Mouse (Mus musculus) liver, embryonic 12.5 days (tissue): ENCODE data around the gene Gm28051. TPM values are rescaled to one million over a fixed set of nuclear protein-coding genes. Genes with fewer than 3 reads are reported as not detected.

Source experiments
- ATAC-seq: fragments of 200-750 bp; cut with Nextera tagmentation; 2 replicates; pipeline ENCODE4 v1.8.0; 2017; ENCODE audit warnings: moderate number of reproducible peaks, mild to moderate bottlenecking, moderate library complexity
- H3K27ac ChIP-seq: fragments of 300-500 bp; sonication (generic); 2 replicates; pipeline ENCODE4 v1.5.1; 2016; ENCODE audit warnings: mild to moderate bottlenecking
- H3K27me3 ChIP-seq: fragments of 300-500 bp; sonication (generic); replicated peaks from 2 replicates; pipeline ENCODE4 v1.6.1; 2016; ENCODE audit warnings: mild to moderate bottlenecking, moderate library complexity
- H3K36me3 ChIP-seq: fragments of 300-500 bp; sonication (generic); 2 replicates; pipeline ENCODE4 v1.6.1; 2016; ENCODE audit warnings: mild to moderate bottlenecking, moderate library complexity
- H3K4me1 ChIP-seq: fragments of 300-500 bp; sonication (generic); 2 replicates; pipeline ENCODE4 v1.6.1; 2016
- H3K4me2 ChIP-seq: fragments of 300-500 bp; sonication (generic); 2 replicates; pipeline ENCODE4 v1.6.1; 2016; ENCODE audit warnings: mild to moderate bottlenecking, moderate library complexity
- H3K4me3 ChIP-seq: fragments of 300-500 bp; sonication (generic); 2 replicates; pipeline ENCODE4 v1.5.1; 2016; ENCODE audit warnings: mild to moderate bottlenecking, moderate library complexity
- H3K9ac ChIP-seq: fragments of 300-500 bp; sonication (generic); 2 replicates; pipeline ENCODE4 v1.6.1; 2016; ENCODE audit warnings: mild to moderate bottlenecking, moderate library complexity
- H3K9me3 ChIP-seq: fragments of 300-500 bp; sonication (generic); replicated peaks from 2 replicates; pipeline ENCODE4 v1.6.1; 2016; ENCODE audit warnings: mild to moderate bottlenecking, moderate library complexity
- WGBS: fragments of 180-500 bp; shearing (Covaris S2); methylation state at CpG from one replicate; pipeline ENCODE4 v1.1.7; 2016; ENCODE audit not compliant: insufficient replicate concordance; 5-methylcytosine and 5-hydroxymethylcytosine counted together
- polyA plus RNA-seq: library from polyadenylated mRNA; unstranded; fragments of >200 nt; fragmentation: Nextera tagmentation; extraction: Ambion mirVana; gene quantifications from 2 replicates; pipeline ENCODE4 v1.2.1, GENCODE M21; 2016

Gene Gm28051
- polyA plus RNA-seq, 1 experiment from 2014 or later = 0.48 TPM

- no peak overlapping the region for H3K4me2 ChIP-seq
- H3K9me3 ChIP-seq = no peaks in the 10 kb centered on the region
- no peak overlapping the region for H3K9ac ChIP-seq
- peaks cover 10% of the 10 kb centered on the region for H3K36me3 ChIP-seq
- no peak overlapping the region for H3K27ac ChIP-seq
- H3K27me3 ChIP-seq = no peaks in the 10 kb centered on the region
- ATAC-seq = no peak
- WGBS = 61% methylated on average over 3 of the region's 3 CpGs
- peaks cover 24% of the 10 kb centered on the region for H3K4me1 ChIP-seq
- H3K4me3 ChIP-seq = no peak overlapping the region
These were observed 17.3 kb downstream of the Gm28051 start for GRCm38 (mm10) chr12:102740285-102740684.

DNA sequence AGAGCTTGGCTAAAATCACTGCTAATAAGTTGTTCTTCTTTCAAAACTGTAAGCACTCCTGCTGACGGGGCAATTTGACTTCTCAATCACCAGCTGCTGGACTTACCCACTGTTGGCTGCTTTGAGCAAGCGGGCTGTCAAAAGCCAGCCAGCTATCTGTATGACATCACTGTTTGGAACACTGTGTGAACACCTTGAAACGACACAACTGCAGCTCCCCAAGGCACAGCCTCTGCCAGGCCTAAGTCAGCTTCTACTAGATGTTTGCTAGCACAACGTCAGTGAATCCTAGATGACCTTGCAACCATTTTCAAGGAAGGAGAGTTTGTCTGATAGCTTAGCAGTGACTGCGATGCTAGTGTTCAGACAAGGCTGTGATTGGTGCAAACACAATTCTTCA lies 18.5 kb downstream of the Gm28051 start:
- Histone ChIP-seq H3K36me3 (peaks cover 8% of the 10 kb centered on the region), H3K4me3 (no peak overlapping the region), H3K4me1 (peaks cover 13% of the 10 kb centered on the region), H3K9ac (no peak overlapping the region), H3K9me3 (no peaks in the 10 kb centered on the region), H3K27me3 (no peaks in the 10 kb centered on the region), H3K27ac (no peak overlapping the region), H3K4me2 (no peak overlapping the region)
- ATAC-seq = no peak
- 74% methylated on average over 5 of the region's 5 CpGs for WGBS

DNA sequence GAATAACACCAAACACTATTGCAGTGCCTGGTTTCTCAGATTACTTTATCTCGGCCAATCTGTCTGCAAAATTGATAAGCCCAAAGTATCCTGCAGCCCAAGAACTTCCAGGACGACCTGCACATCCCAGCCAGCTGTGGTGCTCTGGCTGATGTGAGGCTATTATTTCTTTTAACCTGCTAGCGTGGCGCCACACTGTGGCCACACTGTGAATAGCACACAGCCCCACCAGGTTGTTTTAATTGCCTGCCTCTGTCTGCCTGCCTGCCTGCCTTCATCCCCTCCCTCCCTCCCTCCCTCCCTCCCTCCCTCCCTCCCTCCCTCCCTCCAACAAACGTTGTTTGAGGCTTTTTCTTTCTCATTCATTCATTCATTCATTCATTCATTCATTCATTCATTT lies 24.2 kb downstream of the Gm28051 start:
- H3K9me3 ChIP-seq = no peaks in the 10 kb centered on the region
- no peak for ATAC-seq
- WGBS = 6% methylated on average over 4 of the region's 5 CpGs
- H3K4me3 ChIP-seq = no peak overlapping the region
- peaks cover 32% of the 10 kb centered on the region for H3K4me1 ChIP-seq
- no peak overlapping the region for H3K4me2 ChIP-seq
- no peaks in the 10 kb centered on the region for H3K27me3 ChIP-seq
- no peak overlapping the region for H3K27ac ChIP-seq
- H3K9ac ChIP-seq = no peak overlapping the region
- H3K36me3 ChIP-seq = no peaks in the 10 kb centered on the region

GRCm38 (mm10) chr12:102730798-102731619 lies 26.6 kb downstream of the Gm28051 start:
- Histone ChIP-seq H3K9me3 (no peaks in the 10 kb centered on the region), H3K4me2 (peak overlapping the region; percentile 57), H3K36me3 (no peaks in the 10 kb centered on the region), H3K27me3 (no peaks in the 10 kb centered on the region), H3K9ac (no peak overlapping the region), H3K4me1 (peaks cover 32% of the 10 kb centered on the region), H3K27ac (no peak overlapping the region), H3K4me3 (no peak overlapping the region)
- 43% methylated on average over 16 of the region's 16 CpGs for WGBS
- ATAC-seq = no peak

DNA sequence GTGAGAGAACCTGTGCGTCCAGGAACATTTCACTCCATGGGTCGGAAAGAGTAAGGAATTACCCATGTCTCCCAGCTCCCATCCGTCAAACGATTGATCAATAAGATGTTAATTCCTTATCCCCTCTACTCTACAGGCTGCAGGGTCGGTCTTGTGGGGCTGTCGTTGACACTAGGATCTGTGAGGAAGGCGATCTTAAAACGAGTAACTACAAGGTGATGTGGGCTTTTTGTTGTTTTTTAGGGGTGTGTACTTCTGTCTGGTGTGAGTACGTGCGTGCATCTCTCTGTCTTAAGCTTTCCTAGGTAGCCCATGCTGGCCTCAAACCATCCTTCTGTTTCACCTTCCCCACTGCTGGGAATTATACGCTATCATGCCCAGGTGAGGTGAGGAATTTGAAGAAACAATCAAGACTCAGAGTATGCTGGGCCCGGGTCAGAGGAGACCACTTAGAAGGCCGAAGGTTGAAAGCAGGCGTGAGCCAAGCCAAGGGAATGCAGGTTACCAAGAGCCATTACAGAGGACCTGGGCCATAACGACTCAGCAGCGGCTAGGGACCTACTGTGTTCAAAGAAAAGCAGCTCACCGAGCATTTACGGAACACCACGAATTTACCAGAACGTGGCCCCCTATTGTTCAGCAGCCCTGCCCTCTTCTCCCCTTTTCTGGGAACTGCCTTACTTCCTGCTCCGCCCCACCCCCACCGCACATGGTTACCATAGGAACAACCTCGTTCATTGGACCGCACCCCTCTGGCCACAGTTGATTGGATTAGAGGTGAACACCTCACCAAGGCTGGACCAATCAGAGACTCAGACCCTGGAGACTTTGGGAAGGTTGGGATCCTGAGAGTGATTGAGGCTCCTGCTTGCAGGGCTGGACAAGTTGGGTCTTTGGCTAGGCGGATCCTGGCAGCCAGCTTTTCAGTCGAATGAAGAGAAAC lies 27.4 kb downstream of the Gm28051 start:
- peaks cover 40% of the 10 kb centered on the region for H3K4me1 ChIP-seq
- H3K4me2 ChIP-seq = peak overlapping the region; percentile 57
- H3K9me3 ChIP-seq = no peaks in the 10 kb centered on the region
- peak; percentile 92 for ATAC-seq
- H3K9ac ChIP-seq = no peak overlapping the region
- peak overlapping the region; percentile 28 for H3K4me3 ChIP-seq
- no peaks in the 10 kb centered on the region for H3K27me3 ChIP-seq
- WGBS = 35% methylated on average over 26 of the region's 26 CpGs
- H3K36me3 ChIP-seq = no peaks in the 10 kb centered on the region
- no peak overlapping the region for H3K27ac ChIP-seq

DNA sequence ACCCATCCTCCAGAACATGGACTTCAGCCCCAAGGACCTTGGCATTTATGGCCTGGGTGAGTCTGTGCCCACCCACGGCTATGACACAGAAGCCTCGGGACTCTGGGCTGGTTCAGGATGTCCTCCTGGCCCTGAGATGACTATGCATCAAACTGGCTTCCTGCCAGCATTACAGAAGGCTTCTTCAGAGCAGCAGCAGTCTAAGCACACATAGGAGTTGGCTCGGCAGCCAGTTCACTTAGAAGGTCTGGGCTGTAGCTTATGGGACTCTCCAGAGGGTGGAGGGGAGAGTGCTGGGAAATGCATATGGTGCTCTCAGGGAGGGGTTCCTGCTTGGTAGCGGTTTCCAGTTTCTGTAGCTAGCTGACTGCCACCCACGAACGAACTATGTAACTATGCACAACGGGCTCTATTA lies 31.8 kb downstream of the Gm28051 start:
- Histone ChIP-seq H3K36me3 (no peaks in the 10 kb centered on the region), H3K9me3 (no peaks in the 10 kb centered on the region), H3K27me3 (0 out of 2 replicates have a peak, but pooled peaks cover 5% of the 10 kb centered on the region), H3K4me3 (no peak overlapping the region), H3K27ac (no peak overlapping the region), H3K4me2 (no peak overlapping the region), H3K4me1 (peaks cover 20% of the 10 kb centered on the region), H3K9ac (no peak overlapping the region)
- WGBS = 60% methylated on average over 7 of the region's 7 CpGs
- no peak for ATAC-seq

DNA sequence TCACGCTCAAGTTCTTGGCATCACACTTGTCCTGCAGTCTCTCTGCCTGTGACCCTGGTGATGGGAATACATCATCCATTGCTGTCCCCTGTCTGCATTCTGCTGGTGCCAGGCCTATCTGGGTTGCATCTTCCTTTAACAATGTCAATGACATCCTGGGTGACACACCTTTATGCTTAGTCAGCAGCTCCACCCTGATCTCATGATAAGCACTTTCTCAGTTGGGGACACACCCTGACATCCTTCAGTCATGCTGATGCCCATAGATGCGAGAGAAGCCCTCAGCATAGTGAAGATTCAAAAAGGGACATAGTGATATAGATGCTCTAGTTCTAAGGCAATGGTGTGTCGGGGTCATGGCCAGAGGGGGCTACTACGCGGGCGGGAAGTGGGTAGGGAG lies 32.4 kb downstream of the Gm28051 start:
- Histone ChIP-seq H3K4me3 (no peak overlapping the region), H3K4me2 (no peak overlapping the region), H3K4me1 (peaks cover 14% of the 10 kb centered on the region), H3K27me3 (0 out of 2 replicates have a peak, but pooled peaks cover 5% of the 10 kb centered on the region), H3K27ac (no peak overlapping the region), H3K36me3 (no peaks in the 10 kb centered on the region), H3K9ac (no peak overlapping the region), H3K9me3 (no peaks in the 10 kb centered on the region)
- 73% methylated on average over 6 of the region's 6 CpGs for WGBS
- no peak for ATAC-seq

GRCm38 (mm10) chr12:102723861-102724260 lies 33.7 kb downstream of the Gm28051 start:
- Histone ChIP-seq H3K9me3 (no peaks in the 10 kb centered on the region), H3K9ac (no peak overlapping the region), H3K4me1 (peaks cover 15% of the 10 kb centered on the region; the same call in 1 of the 2 replicates), H3K27me3 (0 out of 2 replicates have a peak, but pooled peaks cover 5% of the 10 kb centered on the region), H3K27ac (no peak overlapping the region), H3K36me3 (no peaks in the 10 kb centered on the region), H3K4me2 (no peak overlapping the region), H3K4me3 (no peak overlapping the region)
- 55% methylated on average over 6 of the region's 6 CpGs for WGBS
- no peak for ATAC-seq

- no peak overlapping the region for H3K4me3 ChIP-seq
- ATAC-seq = no peak
- no peak overlapping the region for H3K4me2 ChIP-seq
- no peaks in the 10 kb centered on the region for H3K36me3 ChIP-seq
- H3K27me3 ChIP-seq = 0 out of 2 replicates have a peak, but pooled peaks cover 5% of the 10 kb centered on the region
- H3K27ac ChIP-seq = no peak overlapping the region
- H3K9me3 ChIP-seq = no peaks in the 10 kb centered on the region
- peaks cover 15% of the 10 kb centered on the region; the same call in 1 of the 2 replicates for H3K4me1 ChIP-seq
- 71% methylated on average over 8 of the region's 8 CpGs for WGBS
- H3K9ac ChIP-seq = no peak overlapping the region
These were observed 34.6 kb downstream of the Gm28051 start for GRCm38 (mm10) chr12:102722966-102723365.

- no peak overlapping the region for H3K4me2 ChIP-seq
These were observed 35.1 kb downstream of the Gm28051 start for GRCm38 (mm10) chr12:102722451-102722850.

GRCm38 (mm10) chr12:102719552-102720315 lies 37.8 kb downstream of the Gm28051 start:
- no peak for ATAC-seq
- Histone ChIP-seq H3K27ac (no peak overlapping the region), H3K4me2 (no peak overlapping the region), H3K9ac (no peak overlapping the region), H3K27me3 (0 out of 2 replicates have a peak, but pooled peaks cover 5% of the 10 kb centered on the region), H3K36me3 (no peaks in the 10 kb centered on the region), H3K9me3 (no peaks in the 10 kb centered on the region), H3K4me1 (peaks cover 5% of the 10 kb centered on the region; the same call in 1 of the 2 replicates), H3K4me3 (no peak overlapping the region)
- WGBS = 38% methylated on average over 13 of the region's 13 CpGs

More at GRCm38 (mm10) chr12:102722451-102722850, 35.1 kb downstream of the Gm28051 start:
- H3K27ac ChIP-seq = no peak overlapping the region
- WGBS = 70% methylated on average over 11 of the region's 11 CpGs
- ATAC-seq = no peak
- no peaks in the 10 kb centered on the region for H3K36me3 ChIP-seq
- 0 out of 2 replicates have a peak, but pooled peaks cover 5% of the 10 kb centered on the region for H3K27me3 ChIP-seq
- no peaks in the 10 kb centered on the region for H3K9me3 ChIP-seq
- H3K9ac ChIP-seq = no peak overlapping the region
- H3K4me1 ChIP-seq = peaks cover 15% of the 10 kb centered on the region; the same call in 1 of the 2 replicates
- no peak overlapping the region for H3K4me3 ChIP-seq
